Mouse (Mus musculus): ENCODE measurements at regions not wholly inside any gene's neighbourhood (a gene's known extent, or its start where the extent isn't known, plus 50 kb on each side); places are given as distances from the start of the nearest gene placed in this dataset.

GRCm38 (mm10) chr9:88065057-88065456 is 261.9 kb upstream of the Nt5e start:
- TF ChIP-seq E2F4 (IDR thresholded peaks at IDR 0.05; ENCODE audit: borderline replicate concordance, low read depth, low read length) (no peak), BHLHE40 (IDR thresholded peaks at IDR 0.05; ENCODE audit: borderline replicate concordance, low read depth, low read length) (no peak), GATA1 (IDR thresholded peaks at IDR 0.05; ENCODE audit: low read depth, low read length) (no peak), CTCF (IDR thresholded peaks at IDR 0.05 in 2 of 3, conservative IDR thresholded peaks at IDR 0.05 in 1 of 3; ENCODE audit: control insufficient read depth in 1 of 3, insufficient read depth in 1 of 3, low read depth in 2 of 3, low read length in 3 of 3, poor library complexity in 1 of 3, severe bottlenecking in 1 of 3) (no peak)
